Mouse (Mus musculus): ENCODE measurements around the gene Mfsd8. TPM values are rescaled to one million over a fixed set of nuclear protein-coding genes. Genes with fewer than 3 reads are reported as not detected.

Gene Mfsd8
- total and polyA plus RNA-seq, 2 experiments from 2014 or later: 7.1 to 21.1 TPM

- TF ChIP-seq CTCF (IDR thresholded peaks at IDR 0.05; ENCODE audit: low read depth) (no peak), EP300 (IDR thresholded peaks at IDR 0.05; ENCODE audit: low read depth) (0 out of 2 replicates have a peak, but pooled peaks have one; percentile 21)
- DNase-seq (ENCODE audit: low spot score) (peak; percentile 99), ATAC-seq (ENCODE audit: insufficient read depth, low read depth) (peak; percentile 100)
- H3K4me1 ChIP-seq (ENCODE audit: control insufficient read depth, insufficient read depth): peaks cover 6% of the 10 kb centered on the region; the same call in 1 of the 2 replicates
- H3K9ac ChIP-seq (replicated peaks; ENCODE audit: low read depth, low read length): peak within 1 kb of the TSS; percentile 77
- WGBS: 4% methylated on average over 65 of the region's 66 CpGs
- no peaks in the 10 kb centered on the region for H3K9me3 ChIP-seq (replicated peaks; ENCODE audit: control insufficient read depth, low read length)
- no peaks in the 10 kb centered on the region for H3K27me3 ChIP-seq (ENCODE audit: control insufficient read depth, insufficient read depth, low read length)
- peak within 1 kb of the TSS; percentile 87 for H3K4me2 ChIP-seq (ENCODE audit: low read depth, low read length)
- peak within 1 kb of the TSS; percentile 83 for H3K27ac ChIP-seq (ENCODE audit: low read depth)
- peak within 1 kb of the TSS; percentile 92 for H3K4me3 ChIP-seq (ENCODE audit: low read depth, low read length)
- H3K36me3 ChIP-seq (replicated peaks; ENCODE audit: control insufficient read depth, insufficient read depth, low read length): peaks cover under 1% of the 10 kb centered on the region
Measured at GRCm38 (mm10) chr3:40799530-40800372, 46.9 kb downstream of the Mfsd8 start, which contains the start of gene Plk4. TSS of gene Plk4 (plus strand) at chr3:40800019.

GRCm38 (mm10) chr3:40798500-40798899, 48.2 kb downstream of the Mfsd8 start:
- no peak overlapping the region for H3K4me2 ChIP-seq (ENCODE audit: low read depth, low read length)
- 33% methylated on average over 7 of the region's 7 CpGs for WGBS
- H3K9ac ChIP-seq (replicated peaks; ENCODE audit: low read depth, low read length): no peak overlapping the region
- no peak overlapping the region for H3K4me3 ChIP-seq (ENCODE audit: low read depth, low read length)
- DNase-seq (ENCODE audit: low spot score): peak; percentile 28
- TF ChIP-seq CTCF (IDR thresholded peaks at IDR 0.05; ENCODE audit: low read depth): peak; percentile 51
- no peak for TF ChIP-seq EP300 (IDR thresholded peaks at IDR 0.05; ENCODE audit: low read depth)
- no peak for ATAC-seq (ENCODE audit: insufficient read depth, low read depth)
- no peaks in the 10 kb centered on the region for H3K27me3 ChIP-seq (ENCODE audit: control insufficient read depth, insufficient read depth, low read length)
- H3K36me3 ChIP-seq (replicated peaks; ENCODE audit: control insufficient read depth, insufficient read depth, low read length): no peaks in the 10 kb centered on the region
- H3K4me1 ChIP-seq (ENCODE audit: control insufficient read depth, insufficient read depth): peaks cover 6% of the 10 kb centered on the region; the same call in 1 of the 2 replicates
- no peaks in the 10 kb centered on the region for H3K9me3 ChIP-seq (replicated peaks; ENCODE audit: control insufficient read depth, low read length)
- no peak overlapping the region for H3K27ac ChIP-seq (ENCODE audit: low read depth)

- Histone ChIP-seq H3K9me3 (replicated peaks; ENCODE audit: control insufficient read depth, low read length) (no peaks in the 10 kb centered on the region), H3K4me1 (ENCODE audit: control insufficient read depth, insufficient read depth) (peaks cover 6% of the 10 kb centered on the region; the same call in 1 of the 2 replicates), H3K9ac (replicated peaks; ENCODE audit: low read depth, low read length) (no peak overlapping the region), H3K4me3 (ENCODE audit: low read depth, low read length) (no peak overlapping the region), H3K36me3 (replicated peaks; ENCODE audit: control insufficient read depth, insufficient read depth, low read length) (0 out of 2 replicates have a peak, but pooled peaks cover 2% of the 10 kb centered on the region), H3K27me3 (ENCODE audit: control insufficient read depth, insufficient read depth, low read length) (no peaks in the 10 kb centered on the region), H3K4me2 (ENCODE audit: low read depth, low read length) (no peak overlapping the region), H3K27ac (ENCODE audit: low read depth) (no peak overlapping the region)
- ATAC-seq (ENCODE audit: insufficient read depth, low read depth): no peak
- no peak for DNase-seq (ENCODE audit: low spot score)
- WGBS: 59% methylated on average over 1 of the region's 1 CpGs
- TF ChIP-seq CTCF (IDR thresholded peaks at IDR 0.05; ENCODE audit: low read depth) (no peak), EP300 (IDR thresholded peaks at IDR 0.05; ENCODE audit: low read depth) (no peak)
Measured at GRCm38 (mm10) chr3:40798054-40798453, 48.6 kb downstream of the Mfsd8 start.

GRCm38 (mm10) chr3:40793783-40794182, 52.9 kb downstream of the Mfsd8 start:
- Histone ChIP-seq H3K36me3 (replicated peaks; ENCODE audit: control insufficient read depth, insufficient read depth, low read length) (peaks cover 13% of the 10 kb centered on the region; the same call in 1 of the 2 replicates), H3K4me3 (ENCODE audit: low read depth, low read length) (no peak overlapping the region), H3K27me3 (ENCODE audit: control insufficient read depth, insufficient read depth, low read length) (no peaks in the 10 kb centered on the region), H3K9ac (replicated peaks; ENCODE audit: low read depth, low read length) (no peak overlapping the region), H3K9me3 (replicated peaks; ENCODE audit: control insufficient read depth, low read length) (no peaks in the 10 kb centered on the region), H3K27ac (ENCODE audit: low read depth) (no peak overlapping the region), H3K4me1 (ENCODE audit: control insufficient read depth, insufficient read depth) (no peaks in the 10 kb centered on the region), H3K4me2 (ENCODE audit: low read depth, low read length) (no peak overlapping the region)
- DNase-seq (ENCODE audit: low spot score) (no peak), ATAC-seq (ENCODE audit: insufficient read depth, low read depth) (no peak)
- WGBS: 79% methylated on average over 2 of the region's 2 CpGs
- TF ChIP-seq EP300 (IDR thresholded peaks at IDR 0.05; ENCODE audit: low read depth): no peak

Other genes starting within 250 kb of the Mfsd8 start
- 0.93 TPM in 1 of 2 replicates, not detected in the other for gene Slc25a31, start 138.0 kb downstream of the Mfsd8 start, total RNA-seq (2014; rRNA removed; ENCODE audit: low replicate concordance)
- gene Slc25a31, start 138.0 kb downstream of the Mfsd8 start, polyA plus RNA-seq (2015; fragmentation: Nextera tagmentation; extraction: Ambion mirVana): 0.73 and 0.86 TPM in 2 replicates
- gene Hspa4l, start 102.4 kb downstream of the Mfsd8 start, total RNA-seq (2014; rRNA removed; ENCODE audit: low replicate concordance): 42.1 and 46.8 TPM in 2 replicates
- gene Hspa4l, start 102.4 kb downstream of the Mfsd8 start, polyA plus RNA-seq (2015; fragmentation: Nextera tagmentation; extraction: Ambion mirVana): 27.0 and 27.8 TPM in 2 replicates
- 7.1 and 14.5 TPM in 2 replicates for gene Plk4, start 46.9 kb downstream of the Mfsd8 start, total RNA-seq (2014; rRNA removed; ENCODE audit: low replicate concordance)
- gene Plk4, start 46.9 kb downstream of the Mfsd8 start, polyA plus RNA-seq (2015; fragmentation: Nextera tagmentation; extraction: Ambion mirVana): 10.2 and 11.6 TPM in 2 replicates
- gene Abhd18, start 84 bp upstream of the Mfsd8 start, total RNA-seq (2014; rRNA removed; ENCODE audit: low replicate concordance): 22.9 and 31.2 TPM in 2 replicates
- 24.5 and 33.6 TPM in 2 replicates for gene Abhd18, start 84 bp upstream of the Mfsd8 start, polyA plus RNA-seq (2015; fragmentation: Nextera tagmentation; extraction: Ambion mirVana)
- gene 1700034I23Rik, start 55.7 kb upstream of the Mfsd8 start, total RNA-seq (2014; rRNA removed; ENCODE audit: low replicate concordance): not detected in 2 replicates
- 0.11 TPM in 2 replicates for gene 1700034I23Rik, start 55.7 kb upstream of the Mfsd8 start, polyA plus RNA-seq (2015; fragmentation: Nextera tagmentation; extraction: Ambion mirVana)
- 20.7 and 37.9 TPM in 2 replicates for gene Larp1b, start 102.9 kb upstream of the Mfsd8 start, total RNA-seq (2014; rRNA removed; ENCODE audit: low replicate concordance)
- 33.2 and 35.4 TPM in 2 replicates for gene Larp1b, start 102.9 kb upstream of the Mfsd8 start, polyA plus RNA-seq (2015; fragmentation: Nextera tagmentation; extraction: Ambion mirVana)
- gene Pgrmc2, start 236.2 kb upstream of the Mfsd8 start, total RNA-seq (2014; rRNA removed; ENCODE audit: low replicate concordance): 18.4 and 34.1 TPM in 2 replicates
- 29.5 and 32.1 TPM in 2 replicates for gene Pgrmc2, start 236.2 kb upstream of the Mfsd8 start, polyA plus RNA-seq (2015; fragmentation: Nextera tagmentation; extraction: Ambion mirVana)

All from heart, postnatal 0 days (tissue).